Mouse (Mus musculus): ENCODE measurements around the gene Cfap157. TPM values are rescaled to one million over a fixed set of nuclear protein-coding genes. Genes with fewer than 3 reads are reported as not detected.

The Cfap157 gene
- polyA plus RNA-seq, 1 experiment from 2014 or later: 0.45 TPM

GRCm38 (mm10) chr2:32763353-32763752 is 20.9 kb downstream of the Cfap157 start:
- H3K36me3 ChIP-seq (ENCODE audit: insufficient read depth, low read length): 0 out of 2 replicates have a peak, but pooled peaks cover 21% of the 10 kb centered on the region
- no peaks in the 10 kb centered on the region for H3K4me1 ChIP-seq (replicated peaks; ENCODE audit: insufficient read depth, low read length)
- no peaks in the 10 kb centered on the region for H3K27me3 ChIP-seq (ENCODE audit: insufficient read depth, low read length)
- no peak for DNase-seq (ENCODE audit: low spot score)
- no peak overlapping the region for H3K9ac ChIP-seq (ENCODE audit: low read depth, low read length)
- H3K4me3 ChIP-seq (replicated peaks; ENCODE audit: low read depth, low read length): no peak overlapping the region
- H3K27ac ChIP-seq: no peak overlapping the region
- 87% methylated on average over 3 of the region's 3 CpGs for WGBS
- H3K4me2 ChIP-seq (ENCODE audit: low read length): no peak overlapping the region
- TF ChIP-seq CTCF (IDR thresholded peaks at IDR 0.05; ENCODE audit: low read depth): peak; percentile 28; the same call in 1 of the 2 replicates
- H3K9me3 ChIP-seq (replicated peaks; ENCODE audit: low read length): no peaks in the 10 kb centered on the region
- ATAC-seq (replicated peaks; ENCODE audit: low FRiP score, low read depth): no peak

GRCm38 (mm10) chr2:32761859-32762258 is 22.4 kb downstream of the Cfap157 start:
- Histone ChIP-seq H3K9ac (ENCODE audit: low read depth, low read length) (no peak overlapping the region), H3K36me3 (ENCODE audit: insufficient read depth, low read length) (0 out of 2 replicates have a peak, but pooled peaks cover 21% of the 10 kb centered on the region), H3K4me1 (replicated peaks; ENCODE audit: insufficient read depth, low read length) (no peaks in the 10 kb centered on the region), H3K4me3 (replicated peaks; ENCODE audit: low read depth, low read length) (no peak overlapping the region), H3K27me3 (ENCODE audit: insufficient read depth, low read length) (no peaks in the 10 kb centered on the region), H3K27ac (no peak overlapping the region), H3K9me3 (replicated peaks; ENCODE audit: low read length) (no peaks in the 10 kb centered on the region), H3K4me2 (ENCODE audit: low read length) (no peak overlapping the region)
- 85% methylated on average over 4 of the region's 4 CpGs for WGBS
- ATAC-seq (replicated peaks; ENCODE audit: low FRiP score, low read depth) (no peak), DNase-seq (ENCODE audit: low spot score) (no peak)
- TF ChIP-seq CTCF (IDR thresholded peaks at IDR 0.05; ENCODE audit: low read depth): no peak

- H3K9me3 ChIP-seq (replicated peaks; ENCODE audit: low read length): no peaks in the 10 kb centered on the region
- no peak overlapping the region for H3K4me2 ChIP-seq (ENCODE audit: low read length)
- WGBS: 89% methylated on average over 14 of the region's 14 CpGs
- no peak for DNase-seq (ENCODE audit: low spot score)
- H3K4me1 ChIP-seq (replicated peaks; ENCODE audit: insufficient read depth, low read length): no peaks in the 10 kb centered on the region
- H3K4me3 ChIP-seq (replicated peaks; ENCODE audit: low read depth, low read length): no peak overlapping the region
- H3K36me3 ChIP-seq (ENCODE audit: insufficient read depth, low read length): 0 out of 2 replicates have a peak, but pooled peaks cover 21% of the 10 kb centered on the region
- TF ChIP-seq CTCF (IDR thresholded peaks at IDR 0.05; ENCODE audit: low read depth): no peak
- no peak overlapping the region for H3K27ac ChIP-seq
- no peaks in the 10 kb centered on the region for H3K27me3 ChIP-seq (ENCODE audit: insufficient read depth, low read length)
- no peak for ATAC-seq (replicated peaks; ENCODE audit: low FRiP score, low read depth)
- no peak overlapping the region for H3K9ac ChIP-seq (ENCODE audit: low read depth, low read length)
Observed at GRCm38 (mm10) chr2:32761361-32761760, 22.9 kb downstream of the Cfap157 start.

DNA sequence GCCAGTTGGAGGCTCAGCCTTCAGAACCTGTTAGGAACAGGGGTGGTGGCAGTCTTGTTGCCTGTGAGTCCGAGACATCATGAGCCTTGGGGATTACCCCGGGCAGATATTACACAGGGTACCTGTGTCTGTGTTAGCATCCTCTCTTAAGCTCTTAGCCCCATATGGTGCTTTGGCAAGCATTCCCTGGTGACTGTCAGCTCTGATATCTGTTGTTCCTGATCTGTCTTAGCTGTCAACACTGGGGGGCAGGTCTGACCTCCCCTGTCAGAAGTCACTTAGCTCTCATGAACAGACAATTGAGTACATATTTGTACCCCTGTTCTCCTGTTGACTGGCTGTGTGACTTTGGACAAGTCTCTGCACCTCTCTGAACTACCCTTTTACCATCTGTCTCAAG is 25.2 kb downstream of the Cfap157 start:
- 94% methylated on average over 2 of the region's 2 CpGs for WGBS
- TF ChIP-seq CTCF (IDR thresholded peaks at IDR 0.05; ENCODE audit: low read depth): no peak
- Histone ChIP-seq H3K27me3 (ENCODE audit: insufficient read depth, low read length) (no peaks in the 10 kb centered on the region), H3K27ac (no peak overlapping the region), H3K9me3 (replicated peaks; ENCODE audit: low read length) (no peaks in the 10 kb centered on the region), H3K4me2 (ENCODE audit: low read length) (no peak overlapping the region), H3K4me3 (replicated peaks; ENCODE audit: low read depth, low read length) (no peak overlapping the region), H3K36me3 (ENCODE audit: insufficient read depth, low read length) (peaks cover 31% of the 10 kb centered on the region; the same call in 1 of the 2 replicates), H3K4me1 (replicated peaks; ENCODE audit: insufficient read depth, low read length) (no peaks in the 10 kb centered on the region), H3K9ac (ENCODE audit: low read depth, low read length) (no peak overlapping the region)
- DNase-seq (ENCODE audit: low spot score): no peak
- no peak for ATAC-seq (replicated peaks; ENCODE audit: low FRiP score, low read depth)

DNA sequence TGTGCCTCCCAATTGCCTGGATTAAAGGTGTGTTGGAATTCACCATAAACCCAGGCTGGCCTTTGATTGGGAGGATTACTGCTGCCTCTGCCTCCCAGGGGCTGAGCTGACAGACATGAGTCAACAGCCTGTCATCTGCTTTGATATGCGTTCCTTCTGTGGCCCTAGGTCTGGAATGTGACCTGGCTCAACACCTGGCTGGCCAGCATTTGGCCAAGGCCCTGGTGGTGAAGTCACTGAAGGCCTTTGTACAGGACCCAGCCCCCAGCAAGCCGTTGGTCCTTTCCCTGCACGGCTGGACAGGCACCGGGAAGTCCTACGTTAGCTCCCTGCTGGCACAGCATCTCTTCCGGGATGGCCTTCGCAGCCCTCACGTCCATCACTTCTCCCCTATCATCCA is 25.7 kb downstream of the Cfap157 start:
- no peaks in the 10 kb centered on the region for H3K27me3 ChIP-seq (ENCODE audit: insufficient read depth, low read length)
- H3K27ac ChIP-seq: no peak overlapping the region; the same call in 1 of the 2 replicates
- H3K4me2 ChIP-seq (ENCODE audit: low read length): no peak overlapping the region
- 0 out of 2 replicates have a peak overlapping the region, but pooled peaks have one; percentile 3 for H3K9ac ChIP-seq (ENCODE audit: low read depth, low read length)
- H3K4me1 ChIP-seq (replicated peaks; ENCODE audit: insufficient read depth, low read length): no peaks in the 10 kb centered on the region
- WGBS: 59% methylated on average over 8 of the region's 8 CpGs
- H3K9me3 ChIP-seq (replicated peaks; ENCODE audit: low read length): no peaks in the 10 kb centered on the region
- ATAC-seq (replicated peaks; ENCODE audit: low FRiP score, low read depth) (0 out of 2 replicates have a peak, but pooled peaks have one; percentile 15), DNase-seq (ENCODE audit: low spot score) (no peak)
- no peak for TF ChIP-seq CTCF (IDR thresholded peaks at IDR 0.05; ENCODE audit: low read depth)
- H3K4me3 ChIP-seq (replicated peaks; ENCODE audit: low read depth, low read length): no peak overlapping the region
- H3K36me3 ChIP-seq (ENCODE audit: insufficient read depth, low read length): peaks cover 34% of the 10 kb centered on the region; the same call in 1 of the 2 replicates

DNA sequence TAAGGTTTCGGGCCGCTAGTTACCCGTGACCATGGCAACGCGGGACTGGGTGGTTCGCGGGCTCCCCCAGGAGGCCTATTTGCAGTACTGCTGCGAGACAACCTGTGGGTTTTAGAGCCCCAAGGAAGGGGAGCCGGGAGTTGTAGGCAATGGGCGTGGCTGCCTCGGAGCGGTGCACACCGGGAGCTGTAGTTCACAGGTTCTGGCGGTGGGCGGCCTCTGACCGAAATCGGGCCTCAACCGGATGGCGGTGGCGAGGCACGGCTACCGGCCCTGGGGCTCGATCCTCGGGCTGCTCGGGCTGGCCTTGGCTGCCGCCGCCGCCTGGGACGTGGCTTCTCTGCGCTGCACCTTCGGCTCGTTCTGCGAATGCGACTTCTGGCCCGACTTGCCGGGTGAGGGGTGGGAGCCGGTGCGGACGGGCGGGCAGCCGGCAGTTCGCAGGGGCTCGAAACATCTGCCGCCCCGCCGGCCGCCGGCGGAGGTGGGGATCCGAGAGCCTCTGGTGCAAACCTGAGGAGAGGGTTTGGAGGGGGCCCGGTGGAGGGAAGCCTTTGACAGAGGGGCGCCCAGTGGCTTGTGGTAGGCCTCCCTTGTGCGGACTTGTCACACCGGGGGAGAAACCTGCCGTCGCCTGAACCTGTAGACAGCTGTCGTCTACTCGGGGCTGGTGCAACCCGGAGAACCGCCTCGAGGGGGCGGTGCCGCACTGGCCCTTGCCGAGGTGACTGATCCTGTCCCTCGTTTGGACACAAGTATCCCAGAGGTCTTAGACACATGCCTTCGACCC is 27.0 kb downstream of the Cfap157 start, which contains the start of gene Tor2a:
TSS of gene Tor2a (plus strand) at position 179 of the 790 bp plus-strand sequence.
- Histone ChIP-seq H3K4me2 (ENCODE audit: low read length) (peak within 1 kb of the TSS; percentile 75), H3K9me3 (replicated peaks; ENCODE audit: low read length) (no peaks in the 10 kb centered on the region), H3K4me1 (replicated peaks; ENCODE audit: insufficient read depth, low read length) (no peaks in the 10 kb centered on the region), H3K27ac (peak within 1 kb of the TSS; percentile 92), H3K9ac (ENCODE audit: low read depth, low read length) (peak within 1 kb of the TSS; percentile 91), H3K27me3 (ENCODE audit: insufficient read depth, low read length) (no peaks in the 10 kb centered on the region), H3K4me3 (replicated peaks; ENCODE audit: low read depth, low read length) (peak within 1 kb of the TSS; percentile 73), H3K36me3 (ENCODE audit: insufficient read depth, low read length) (peaks cover 40% of the 10 kb centered on the region; the same call in 1 of the 2 replicates)
- TF ChIP-seq CTCF (IDR thresholded peaks at IDR 0.05; ENCODE audit: low read depth): peak; percentile 98
- ATAC-seq (replicated peaks; ENCODE audit: low FRiP score, low read depth) (peak; percentile 93), DNase-seq (ENCODE audit: low spot score) (peak; percentile 99)
- under 1% methylated on average over 65 of the region's 66 CpGs for WGBS

All from kidney, postnatal 0 days (tissue).